Mouse (Mus musculus) bone marrow, adult 2 months (tissue): ENCODE measurements around the gene BC016579.

Experiments
- CTCF ChIP-seq: fragments of 200-500 bp; IDR thresholded peaks from 2 replicates; pipeline ENCODE4 v1.5.1; 2011; ENCODE audit warnings: low read length, control low read depth; ENCODE audit not compliant: control insufficient read depth, insufficient read depth
- POLR2A ChIP-seq: fragments of 200-500 bp; IDR thresholded peaks from 2 replicates; pipeline ENCODE4 v1.6.1; 2011; ENCODE audit warnings: low read depth, mild to moderate bottlenecking, control low read depth, low read length, borderline replicate concordance; ENCODE audit not compliant: control insufficient read depth

GRCm38 (mm10) chr16:45625342-45625741, 28.5 kb downstream of the BC016579 start:
- TF ChIP-seq POLR2A: no peak
- no peak for TF ChIP-seq CTCF
